Mouse (Mus musculus) hindbrain, embryonic 13.5 days (tissue): ENCODE results near the gene Mea1. TPM values are rescaled to one million over a fixed set of nuclear protein-coding genes. Genes with fewer than 3 reads are reported as not detected.

ENCODE experiments used
- ATAC-seq: fragments of 200-750 bp; cut with Nextera tagmentation; 2 replicates; pipeline ENCODE4 v1.8.0; 2017; ENCODE audit warnings: moderate TSS enrichment; ENCODE audit not compliant: low FRiP score
- H3K27ac ChIP-seq: fragments of 300-500 bp; sonication (generic); 2 replicates; pipeline ENCODE4 v1.5.1; 2015; ENCODE audit warnings: inconsistent platforms, mild to moderate bottlenecking, moderate library complexity
- H3K27me3 ChIP-seq: fragments of 300-500 bp; sonication (generic); 2 replicates; pipeline ENCODE4 v1.6.1; 2015; ENCODE audit warnings: mild to moderate bottlenecking, inconsistent platforms
- H3K36me3 ChIP-seq: fragments of 300-500 bp; sonication (generic); 2 replicates; pipeline ENCODE4 v1.6.1; 2015; ENCODE audit warnings: mild to moderate bottlenecking, inconsistent platforms
- H3K4me1 ChIP-seq: fragments of 300-500 bp; sonication (generic); replicated peaks from 2 replicates; pipeline ENCODE4 v1.6.1; 2015; ENCODE audit warnings: inconsistent platforms
- H3K4me2 ChIP-seq: fragments of 300-500 bp; sonication (generic); 2 replicates; pipeline ENCODE4 v1.6.1; 2015; ENCODE audit warnings: inconsistent platforms, mild to moderate bottlenecking, moderate library complexity
- H3K4me3 ChIP-seq: fragments of 300-500 bp; sonication (generic); 2 replicates; pipeline ENCODE4 v1.5.1; 2015; ENCODE audit warnings: mild to moderate bottlenecking, inconsistent platforms
- H3K9ac ChIP-seq: fragments of 300-500 bp; sonication (generic); 2 replicates; pipeline ENCODE4 v1.6.1; 2015; ENCODE audit warnings: mild to moderate bottlenecking, inconsistent platforms
- H3K9me3 ChIP-seq: fragments of 300-500 bp; sonication (generic); 2 replicates; pipeline ENCODE4 v1.6.1; 2016; ENCODE audit warnings: inconsistent platforms
- WGBS: fragments of 180-500 bp; shearing (Covaris S2); methylation state at CpG from one replicate; pipeline ENCODE4 v1.1.7; 2015; 5-methylcytosine and 5-hydroxymethylcytosine counted together
- polyA plus RNA-seq: library from polyadenylated mRNA; unstranded; fragments of >200 nt; fragmentation: Nextera tagmentation; extraction: Ambion mirVana; gene quantifications from 2 replicates; pipeline ENCODE4 v1.2.1, GENCODE M21; 2015

Mea1 gene
- polyA plus RNA-seq, 1 experiment from 2014 or later, result 257 TPM

DNA sequence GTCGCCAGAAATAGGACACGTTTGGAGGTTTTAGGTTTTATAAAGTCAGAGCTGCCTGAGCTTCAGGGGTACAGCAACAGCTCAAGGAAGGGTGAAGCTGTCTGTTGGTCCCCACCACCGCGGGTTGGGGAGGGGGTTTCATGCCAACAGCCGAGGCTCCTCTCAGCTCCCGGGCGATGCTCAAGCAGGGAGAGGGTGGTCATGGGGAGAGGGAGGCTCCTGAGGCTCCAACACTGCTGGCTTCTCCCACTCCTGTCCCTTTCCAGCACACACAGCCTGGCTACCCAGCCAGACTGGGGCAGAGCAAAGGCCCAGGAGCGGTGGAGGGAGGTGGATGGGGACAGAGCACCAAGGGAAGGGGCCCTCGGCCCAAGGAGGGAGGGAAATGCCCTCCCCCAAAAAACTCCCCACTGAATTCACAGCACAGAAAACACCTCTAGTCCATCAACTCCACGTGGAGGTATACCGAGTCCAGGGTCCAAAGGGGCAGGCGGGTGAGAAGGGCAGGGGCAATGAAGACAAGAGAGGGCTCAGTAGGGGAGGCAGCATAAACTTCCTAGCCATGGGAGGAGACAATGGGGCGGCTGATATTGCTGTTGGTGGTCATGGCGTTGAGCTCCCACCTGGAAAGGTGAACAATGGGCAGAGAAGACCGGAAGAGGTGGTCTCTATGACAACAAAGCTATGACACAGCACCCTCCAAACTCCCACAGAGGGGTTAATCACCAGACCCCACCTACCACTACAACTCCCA is 3.9 kb upstream of the Mea1 start:
- ATAC-seq, result peak; percentile 43
- H3K4me3 ChIP-seq, result peak overlapping the region; percentile 78
- H3K36me3 ChIP-seq, result peaks cover 57% of the 10 kb centered on the region

DNA sequence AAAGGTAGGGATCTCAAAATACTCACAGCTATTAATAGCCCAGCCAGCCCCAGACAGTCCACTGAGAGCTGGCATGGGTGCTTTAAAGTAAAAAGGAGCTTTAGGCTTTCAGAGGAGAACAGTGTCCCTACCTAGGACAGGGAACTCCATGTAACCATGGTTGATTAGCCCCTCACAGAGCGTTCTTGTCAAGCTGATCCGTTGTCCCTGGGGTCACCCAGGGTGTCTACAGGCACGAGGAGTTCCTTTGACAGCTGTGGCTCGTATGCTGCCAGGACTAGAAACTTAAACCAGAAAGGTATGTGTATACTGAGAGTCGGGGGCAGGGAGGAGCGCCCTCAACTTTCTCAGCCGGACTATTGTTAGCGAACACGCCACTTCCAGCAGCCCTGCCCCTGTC is 318 bp downstream of the Mea1 start:
- Histone ChIP-seq H3K4me1 (peaks cover 42% of the 10 kb centered on the region), H3K27ac (no peak overlapping the region; the same call in 1 of the 2 replicates), H3K27me3 (no peaks in the 10 kb centered on the region), H3K9ac (peak overlapping the region; percentile 75), H3K36me3 (peaks cover 54% of the 10 kb centered on the region), H3K4me3 (peak overlapping the region; percentile 87), H3K9me3 (no peaks in the 10 kb centered on the region), H3K4me2 (peak overlapping the region; percentile 96)
- WGBS, result 63% methylated on average over 9 of the region's 9 CpGs
- no peak for ATAC-seq

More for the DNA sequence above, 3.9 kb upstream of the Mea1 start:
- Histone ChIP-seq H3K27me3 (no peaks in the 10 kb centered on the region), H3K4me2 (peak overlapping the region; percentile 92), H3K4me1 (peaks cover 37% of the 10 kb centered on the region), H3K27ac (peak overlapping the region; percentile 80), H3K9me3 (no peaks in the 10 kb centered on the region), H3K9ac (peak overlapping the region; percentile 79)
- WGBS, result 20% methylated on average over 15 of the region's 15 CpGs

DNA sequence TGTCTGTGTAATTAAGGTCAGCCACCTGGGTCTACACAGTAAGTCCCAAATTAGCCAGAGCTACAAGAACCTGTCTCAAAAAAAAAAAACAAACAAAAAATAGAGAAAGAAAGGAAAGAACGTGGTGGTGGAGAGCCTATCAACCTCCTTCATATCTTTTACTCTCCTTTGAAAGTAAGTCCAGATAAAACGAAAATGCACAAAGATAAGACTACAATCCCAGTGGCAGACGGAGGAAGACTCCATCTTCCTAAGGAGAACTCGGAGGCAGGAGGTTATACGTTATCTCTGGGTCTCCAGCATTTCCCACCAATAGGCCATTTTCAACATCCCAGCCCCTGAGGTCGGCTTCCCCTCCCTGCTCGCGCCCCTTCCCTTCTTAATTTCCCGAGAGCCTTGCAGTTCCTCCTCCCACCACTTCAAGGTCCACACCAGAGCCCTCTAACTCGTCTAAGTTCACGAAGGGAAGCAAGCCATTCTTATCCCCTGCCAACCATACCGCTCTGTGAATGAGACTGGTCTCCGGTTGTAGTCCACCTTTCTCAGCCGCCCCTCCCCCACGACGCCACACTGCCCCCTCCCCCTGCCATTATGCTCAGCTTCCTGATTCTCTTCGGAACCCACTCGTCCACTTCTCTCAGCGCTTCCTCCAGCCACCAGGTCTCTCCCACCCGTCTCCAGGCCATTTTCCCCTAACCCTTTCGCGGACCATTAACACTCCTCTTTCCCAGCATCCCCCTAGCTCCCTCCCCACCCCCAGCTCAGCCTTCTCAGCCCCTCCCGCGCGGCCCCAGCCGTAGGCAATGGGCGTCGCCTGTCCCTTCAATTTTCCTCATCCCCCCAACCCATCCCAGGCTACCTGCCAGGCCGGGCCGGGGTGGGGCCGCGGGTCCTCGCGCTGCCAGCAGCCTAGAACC is 1.5 kb downstream of the Mea1 start:
- peaks cover 34% of the 10 kb centered on the region for H3K4me1 ChIP-seq
- WGBS, result under 1% methylated on average over 34 of the region's 34 CpGs
- peak; percentile 52 for ATAC-seq
- H3K27ac ChIP-seq, result peak overlapping the region; percentile 94
- no peaks in the 10 kb centered on the region for H3K27me3 ChIP-seq
- peak overlapping the region; percentile 96 for H3K4me2 ChIP-seq
- H3K4me3 ChIP-seq, result peak overlapping the region; percentile 87
- peaks cover 58% of the 10 kb centered on the region for H3K36me3 ChIP-seq
- peak overlapping the region; percentile 75 for H3K9ac ChIP-seq
- H3K9me3 ChIP-seq, result no peaks in the 10 kb centered on the region

DNA sequence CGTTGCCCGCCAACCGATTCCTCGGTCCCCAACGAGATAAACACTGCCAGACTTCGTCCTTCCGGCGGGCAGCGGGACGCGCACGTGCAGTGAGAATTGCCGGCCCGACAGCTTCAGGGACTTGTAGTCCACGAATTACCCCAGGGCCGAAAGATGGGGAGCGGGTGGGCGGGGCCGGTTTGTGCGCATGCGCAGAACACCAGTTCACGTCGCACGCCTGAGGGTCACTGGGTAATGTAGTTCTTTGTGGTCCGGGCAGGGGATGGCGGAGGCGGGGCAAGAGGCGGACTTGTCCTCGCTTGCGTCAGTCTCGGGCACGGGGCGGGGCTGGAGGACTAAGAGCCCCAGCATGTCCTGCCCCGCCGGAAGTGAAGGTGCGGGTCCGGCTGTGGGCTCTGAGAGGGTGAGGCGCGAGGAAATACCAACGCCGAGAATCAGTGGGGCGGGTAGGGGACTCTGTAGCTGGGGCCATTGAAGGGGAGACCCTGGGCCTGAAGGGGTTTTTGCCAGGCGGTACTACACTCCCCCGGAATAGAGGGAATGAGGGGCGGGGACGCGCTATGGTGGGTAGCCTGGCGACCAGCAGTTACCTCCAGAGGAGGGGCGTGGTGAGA is 2.3 kb downstream of the Mea1 start, which contains the start of gene Klhdc3:
Gene Klhdc3, minus strand, starts transcription at position 155 of the 614 bp plus-strand sequence.
- Histone ChIP-seq H3K27ac (peak within 1 kb of the TSS; percentile 94), H3K4me2 (peak within 1 kb of the TSS; percentile 96), H3K9ac (peak within 1 kb of the TSS; percentile 82), H3K36me3 (peaks cover 58% of the 10 kb centered on the region), H3K4me1 (peaks cover 34% of the 10 kb centered on the region), H3K4me3 (peak within 1 kb of the TSS; percentile 87), H3K9me3 (no peaks in the 10 kb centered on the region), H3K27me3 (no peaks in the 10 kb centered on the region)
- peak; percentile 97 for ATAC-seq
- WGBS, result under 1% methylated on average over 49 of the region's 49 CpGs

DNA sequence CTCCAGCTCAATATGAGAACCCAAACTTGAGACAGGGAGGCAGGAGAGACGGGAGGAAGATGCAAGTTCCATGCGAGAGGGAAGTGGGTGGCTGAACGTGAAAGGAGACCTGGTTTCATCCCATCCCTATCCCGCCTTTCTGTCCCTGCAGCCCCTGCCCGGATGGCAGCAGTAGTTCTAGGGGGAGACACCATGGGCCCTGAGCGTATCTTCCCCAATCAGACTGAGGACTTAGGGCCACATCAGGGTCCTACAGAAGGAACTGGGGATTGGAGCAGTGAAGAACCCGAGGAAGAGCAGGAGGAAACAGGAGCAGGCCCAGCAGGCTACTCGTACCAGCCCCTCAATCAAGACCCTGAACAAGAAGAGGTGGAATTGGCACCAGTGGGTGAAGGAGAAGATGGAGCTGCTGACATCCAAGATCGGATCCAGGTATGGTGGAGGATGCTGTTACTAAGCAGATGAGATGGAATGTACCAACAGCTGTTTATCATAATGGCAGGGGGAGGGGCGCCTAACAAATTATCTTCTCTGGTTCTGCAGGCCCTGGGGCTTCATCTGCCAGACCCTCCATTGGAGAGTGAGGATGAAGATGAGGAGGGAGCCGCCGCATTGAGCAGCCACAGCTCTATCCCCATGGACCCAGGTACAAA is 3.0 kb downstream of the Mea1 start:
- Histone ChIP-seq H3K27me3 (no peaks in the 10 kb centered on the region), H3K4me2 (peak overlapping the region; percentile 96), H3K9ac (peak overlapping the region; percentile 82), H3K27ac (peak overlapping the region; percentile 82), H3K4me1 (peaks cover 34% of the 10 kb centered on the region), H3K9me3 (no peaks in the 10 kb centered on the region), H3K4me3 (peak overlapping the region; percentile 87), H3K36me3 (peaks cover 58% of the 10 kb centered on the region)
- WGBS, result 23% methylated on average over 12 of the region's 12 CpGs
- peak; percentile 2; the same call in 1 of the 2 replicates for ATAC-seq

DNA sequence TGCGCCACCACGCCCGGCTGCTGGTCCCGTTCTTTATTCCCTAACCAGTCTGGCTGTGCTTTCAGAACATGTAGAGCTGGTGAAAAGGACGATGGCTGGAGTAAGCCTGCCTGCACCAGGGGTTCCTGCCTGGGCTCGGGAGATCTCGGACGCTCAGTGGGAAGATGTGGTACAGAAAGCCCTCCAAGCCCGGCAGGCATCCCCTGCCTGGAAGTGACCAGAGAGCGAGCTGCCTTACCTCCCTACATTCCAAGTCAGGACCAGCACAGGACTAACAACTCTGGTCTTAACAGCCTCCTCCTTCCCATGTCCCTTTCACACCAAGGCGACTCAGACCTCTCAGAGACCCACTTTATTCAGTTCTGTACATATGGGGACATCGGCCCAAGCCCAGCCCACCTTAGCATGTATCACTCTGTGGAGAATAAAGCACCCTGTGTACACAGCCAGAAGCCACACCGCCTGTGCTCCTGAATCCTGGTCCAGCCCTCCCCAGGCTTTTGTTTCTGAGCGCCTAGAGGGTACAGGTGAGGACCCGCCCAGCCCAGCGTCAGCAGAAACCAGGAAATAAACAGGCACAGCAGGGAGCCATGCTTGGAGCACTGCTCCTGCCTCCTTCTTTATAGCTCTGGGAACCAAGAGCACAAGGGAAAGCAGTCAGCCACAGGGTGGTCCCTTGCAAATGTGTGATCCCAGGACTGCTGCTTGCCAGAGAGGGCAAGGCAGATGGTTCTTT is 4.2 kb downstream of the Mea1 start:
- no peak overlapping the region for H3K27ac ChIP-seq
- no peak overlapping the region for H3K4me3 ChIP-seq
- peaks cover 58% of the 10 kb centered on the region for H3K36me3 ChIP-seq
- H3K27me3 ChIP-seq, result no peaks in the 10 kb centered on the region
- WGBS, result 84% methylated on average over 16 of the region's 16 CpGs
- no peak overlapping the region; the same call in 1 of the 2 replicates for H3K9ac ChIP-seq
- no peak for ATAC-seq
- H3K4me2 ChIP-seq, result no peak overlapping the region
- peaks cover 34% of the 10 kb centered on the region for H3K4me1 ChIP-seq
- H3K9me3 ChIP-seq, result no peaks in the 10 kb centered on the region

DNA sequence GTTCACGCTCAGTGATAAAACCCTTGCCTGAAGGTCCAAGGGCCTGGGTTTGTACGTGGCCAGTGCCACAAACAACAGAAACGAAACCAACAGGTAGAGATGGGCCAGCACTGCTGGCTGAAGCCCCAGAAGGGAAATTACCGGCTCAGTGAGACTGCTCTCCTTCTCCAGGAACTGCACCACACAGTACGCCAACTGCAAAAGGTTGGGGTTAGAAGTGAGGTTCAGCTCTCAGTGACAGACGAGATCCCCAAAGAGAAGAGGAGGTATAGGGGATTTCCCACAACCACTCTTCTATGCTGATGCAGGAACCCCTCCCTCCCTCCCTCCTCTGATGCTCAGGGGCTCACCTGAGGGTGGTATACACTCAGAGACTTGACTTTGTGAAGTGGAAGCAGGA is 7.3 kb downstream of the Mea1 start:
- WGBS, result 93% methylated on average over 6 of the region's 6 CpGs
- Histone ChIP-seq H3K4me3 (no peak overlapping the region), H3K36me3 (peaks cover 63% of the 10 kb centered on the region), H3K9ac (no peak overlapping the region), H3K27me3 (no peaks in the 10 kb centered on the region), H3K9me3 (no peaks in the 10 kb centered on the region), H3K27ac (no peak overlapping the region), H3K4me1 (peaks cover 13% of the 10 kb centered on the region), H3K4me2 (no peak overlapping the region)
- no peak for ATAC-seq

DNA sequence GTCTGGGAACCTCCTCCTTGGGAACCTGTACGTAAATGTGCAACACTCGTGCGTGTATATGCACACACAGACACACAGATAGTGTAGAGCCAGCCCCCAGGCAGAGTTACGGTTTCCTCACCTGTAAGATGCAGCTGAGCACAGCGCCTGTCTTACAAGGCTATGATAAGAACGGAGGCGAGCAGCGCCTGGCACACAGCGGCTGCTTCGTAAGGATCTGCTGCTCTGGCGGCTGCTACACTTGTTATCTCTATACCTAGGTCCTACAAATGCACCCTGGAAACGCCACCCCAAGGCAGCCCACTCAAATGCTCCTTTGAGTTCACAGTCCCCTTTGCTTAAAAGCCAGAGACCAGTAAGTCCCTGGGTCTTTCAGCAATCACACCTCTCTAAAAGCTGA is 12.1 kb downstream of the Mea1 start:
- no peak for ATAC-seq
- Histone ChIP-seq H3K4me2 (no peak overlapping the region), H3K36me3 (peaks cover 39% of the 10 kb centered on the region), H3K27me3 (no peaks in the 10 kb centered on the region), H3K4me1 (no peaks in the 10 kb centered on the region), H3K27ac (no peak overlapping the region), H3K4me3 (no peak overlapping the region), H3K9ac (no peak overlapping the region), H3K9me3 (no peaks in the 10 kb centered on the region)
- 98% methylated on average over 12 of the region's 12 CpGs for WGBS

DNA sequence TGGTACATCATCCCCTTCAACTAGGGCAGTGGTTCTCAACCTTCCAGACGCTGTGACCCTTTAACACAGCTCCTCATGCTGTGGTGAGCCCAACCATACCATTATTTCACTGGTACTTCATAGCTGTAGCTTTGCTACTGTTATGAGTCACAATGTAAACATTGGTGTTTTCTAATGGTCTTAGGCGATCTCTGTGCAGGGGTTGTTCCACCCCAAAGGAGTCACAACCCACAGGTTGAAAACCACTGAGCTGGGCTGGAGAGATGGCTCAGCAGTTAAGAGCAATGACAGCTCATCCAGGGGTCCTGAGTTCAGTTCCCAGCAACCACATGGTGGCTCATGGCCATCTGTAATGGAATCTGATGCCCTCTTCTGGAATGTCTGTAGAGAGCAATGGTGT is 12.8 kb downstream of the Mea1 start:
- H3K4me2 ChIP-seq, result no peak overlapping the region
- WGBS, result 95% methylated on average over 2 of the region's 2 CpGs
- peaks cover 38% of the 10 kb centered on the region for H3K36me3 ChIP-seq
- H3K9me3 ChIP-seq, result no peaks in the 10 kb centered on the region
- no peaks in the 10 kb centered on the region for H3K4me1 ChIP-seq
- H3K4me3 ChIP-seq, result no peak overlapping the region
- H3K27ac ChIP-seq, result no peak overlapping the region
- H3K27me3 ChIP-seq, result no peaks in the 10 kb centered on the region
- no peak overlapping the region for H3K9ac ChIP-seq
- ATAC-seq, result no peak

DNA sequence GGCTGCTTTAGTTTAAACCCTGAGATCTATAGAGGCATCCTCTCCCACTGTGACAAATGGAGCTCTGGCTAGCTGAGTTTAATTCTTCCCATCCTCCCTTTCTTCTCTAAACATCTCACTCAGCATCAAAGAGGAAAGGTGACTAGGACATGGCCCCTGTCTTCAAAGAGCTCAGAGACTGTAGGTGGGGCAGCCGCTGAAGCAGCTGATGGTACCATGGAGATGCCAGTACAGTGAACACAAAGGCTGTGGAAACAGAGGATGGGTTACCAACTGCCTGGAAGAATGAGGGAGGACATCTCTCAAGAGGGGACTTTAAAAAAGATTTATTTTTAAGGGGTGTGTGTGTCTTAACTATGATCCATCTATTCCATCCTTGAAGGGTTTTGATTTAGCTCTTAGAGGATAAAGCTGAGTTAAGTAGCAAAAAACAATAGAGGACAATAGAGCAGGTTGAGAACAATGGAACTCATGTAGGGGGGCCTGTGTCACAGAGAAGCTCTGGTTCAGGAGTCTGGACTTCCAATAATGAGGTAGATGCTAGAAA is 16.0 kb downstream of the Mea1 start:
- no peak for ATAC-seq
- Histone ChIP-seq H3K27ac (no peak overlapping the region), H3K27me3 (no peaks in the 10 kb centered on the region), H3K9me3 (no peaks in the 10 kb centered on the region), H3K9ac (no peak overlapping the region), H3K36me3 (peaks cover 40% of the 10 kb centered on the region), H3K4me3 (no peak overlapping the region), H3K4me1 (no peaks in the 10 kb centered on the region), H3K4me2 (no peak overlapping the region)
- WGBS, result 68% methylated on average over 1 of the region's 1 CpGs

DNA sequence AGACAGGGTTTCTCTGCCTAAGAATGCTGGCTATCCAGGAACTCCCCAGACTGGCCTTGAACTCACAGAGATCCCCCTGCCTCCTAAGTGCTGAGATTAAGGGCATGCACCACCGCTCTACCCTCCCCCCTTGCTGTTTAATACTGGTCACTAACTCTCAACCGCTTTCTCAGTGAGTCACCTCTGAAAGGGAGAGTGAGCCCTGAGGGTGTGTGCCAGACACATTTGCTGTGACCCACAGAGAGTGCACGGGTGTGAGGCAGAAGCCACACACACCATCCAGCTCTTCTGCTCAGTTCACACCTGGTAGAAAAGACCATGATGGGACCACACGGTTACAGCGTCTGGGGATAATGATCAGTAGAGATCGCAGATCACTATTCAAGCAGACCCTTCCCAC is 19.9 kb downstream of the Mea1 start:
- Histone ChIP-seq H3K36me3 (peaks cover 32% of the 10 kb centered on the region), H3K4me3 (no peak overlapping the region), H3K27me3 (no peaks in the 10 kb centered on the region), H3K4me1 (peaks cover 29% of the 10 kb centered on the region), H3K9ac (no peak overlapping the region), H3K27ac (no peak overlapping the region), H3K9me3 (no peaks in the 10 kb centered on the region), H3K4me2 (no peak overlapping the region)
- WGBS, result 93% methylated on average over 6 of the region's 6 CpGs
- ATAC-seq, result no peak
